Mouse (Mus musculus) CH12.LX (cell line): ENCODE data around the gene Hes5. TPM values are rescaled to one million over a fixed set of nuclear protein-coding genes. Genes with fewer than 3 reads are reported as not detected.

Experiments used
- DNase-seq: peaks from one replicate; pipeline ENCODE4 v3.0.0-alpha.2; 2013; ENCODE audit errors: extremely low read depth
- H3K27ac ChIP-seq: 2 replicates; pipeline ENCODE4 v1.5.1; 2012; ENCODE audit warnings: low read depth, mild to moderate bottlenecking, control low read depth, moderate library complexity; ENCODE audit not compliant: insufficient read depth
- H3K27me3 ChIP-seq: replicated peaks from 2 replicates; pipeline ENCODE3; 2012; ENCODE audit warnings: inconsistent platforms
- H3K36me3 ChIP-seq, 2 experiments: replicated peaks in 1 of 2; 2 replicates each; pipeline versions ENCODE3 to v1.6.1; 2012; ENCODE audit warnings: inconsistent platforms in 1 of 2, low read length in 1 of 2, mild to moderate bottlenecking in 1 of 2, mixed read lengths in 1 of 2, moderate library complexity in 1 of 2; ENCODE audit not compliant: control insufficient read depth in 1 of 2, insufficient read depth in 1 of 2
- H3K4me1 ChIP-seq, 2 experiments: 2 replicates each; pipeline ENCODE4 v1.6.1; 2012; ENCODE audit warnings: inconsistent platforms in 1 of 2, moderate library complexity in 1 of 2; ENCODE audit not compliant: insufficient read depth in 2 of 2, control insufficient read depth in 1 of 2
- H3K4me2 ChIP-seq: 2 replicates; pipeline ENCODE4 v1.6.1; 2012; ENCODE audit warnings: low read depth, mild to moderate bottlenecking, control low read depth; ENCODE audit not compliant: poor library complexity, insufficient read depth, severe bottlenecking
- H3K4me3 ChIP-seq, 3 experiments: fragments of 150-350 bp in 1 of 3; sonication (generic) in 1 of 3; replicated peaks in 1 of 3; 2 replicates each; pipeline versions ENCODE3 to v1.5.1; 2011 to 2012; ENCODE audit warnings: low read depth in 2 of 3, low read length in 2 of 3, mild to moderate bottlenecking in 2 of 3, moderate library complexity in 2 of 3, control low read depth in 1 of 3, improper control_type of control experiment in 1 of 3, inconsistent platforms in 1 of 3, mixed read lengths in 1 of 3; ENCODE audit not compliant: poor library complexity in 1 of 3
- H3K79me2 ChIP-seq: replicated peaks from 2 replicates; pipeline ENCODE4 v1.6.1; 2012; ENCODE audit warnings: mild to moderate bottlenecking, moderate library complexity; ENCODE audit not compliant: control insufficient read depth, poor library complexity, insufficient read depth, severe bottlenecking; ENCODE audit errors: extremely low read depth
- H3K9ac ChIP-seq: 2 replicates; pipeline ENCODE4 v1.6.1; 2012; ENCODE audit warnings: low read depth, mild to moderate bottlenecking, control low read depth, moderate library complexity; ENCODE audit not compliant: insufficient read depth
- H3K9me3 ChIP-seq: replicated peaks from 2 replicates; pipeline ENCODE3; 2012; ENCODE audit warnings: low read length, inconsistent platforms, mixed read lengths
- CHD1 ChIP-seq: IDR thresholded peaks from 2 replicates; pipeline ENCODE4 v1.6.1; 2012; ENCODE audit warnings: low read depth, low read length, improper control_type of control experiment, inconsistent platforms
- CTCF ChIP-seq, 2 experiments: IDR thresholded peaks in 1 of 2; conservative IDR thresholded peaks in 1 of 2; 2 replicates each; pipeline ENCODE4 v1.5.1; 2011 to 2012; ENCODE audit warnings: low read depth in 2 of 2, low read length in 2 of 2, improper control_type of control experiment in 1 of 2, inconsistent platforms in 1 of 2, mild to moderate bottlenecking in 1 of 2, moderate library complexity in 1 of 2
- ELF1 ChIP-seq: IDR thresholded peaks from 2 replicates; pipeline ENCODE4 v1.6.1; 2014; ENCODE audit warnings: low read depth, mild to moderate bottlenecking, inconsistent platforms, low read length, improper control_type of control experiment
- EP300 ChIP-seq: IDR thresholded peaks from 2 replicates; pipeline ENCODE4 v1.6.1; 2011; ENCODE audit warnings: low read length, improper control_type of control experiment
- HCFC1 ChIP-seq: IDR thresholded peaks from 2 replicates; pipeline ENCODE4 v1.6.1; 2012; ENCODE audit warnings: low read depth, mild to moderate bottlenecking, inconsistent platforms, low read length, improper control_type of control experiment
- IRF4 ChIP-seq: IDR thresholded peaks from 2 replicates; pipeline ENCODE4 v1.6.1; 2014; ENCODE audit warnings: low read depth, mild to moderate bottlenecking, inconsistent platforms, low read length, improper control_type of control experiment
- JUN ChIP-seq: IDR thresholded peaks from 2 replicates; pipeline ENCODE4 v1.6.1; 2011; ENCODE audit warnings: low read depth, mild to moderate bottlenecking, low read length, improper control_type of control experiment, moderate library complexity; ENCODE audit not compliant: insufficient read depth
- JUND ChIP-seq: conservative IDR thresholded peaks from 2 replicates; pipeline ENCODE4 v1.6.1; 2011; ENCODE audit warnings: low read depth, low read length, improper control_type of control experiment
- KAT2A ChIP-seq: IDR thresholded peaks from 2 replicates; pipeline ENCODE4 v1.6.1; 2012; ENCODE audit warnings: low read length, improper control_type of control experiment, inconsistent platforms; ENCODE audit not compliant: insufficient replicate concordance
- MAFK ChIP-seq: IDR thresholded peaks from 2 replicates; pipeline ENCODE4 v1.6.1; 2011; ENCODE audit warnings: low read length, improper control_type of control experiment; ENCODE audit not compliant: insufficient replicate concordance
- MAX ChIP-seq: IDR thresholded peaks from 2 replicates; pipeline ENCODE4 v1.6.1; 2011; ENCODE audit warnings: low read length, improper control_type of control experiment
- MAZ ChIP-seq: IDR thresholded peaks from 2 replicates; pipeline ENCODE4 v1.6.1; 2012; ENCODE audit warnings: low read depth, mild to moderate bottlenecking, inconsistent platforms, low read length, improper control_type of control experiment, moderate library complexity
- MEF2A ChIP-seq: IDR thresholded peaks from 2 replicates; pipeline ENCODE4 v1.6.1; 2014; ENCODE audit warnings: low read depth, mild to moderate bottlenecking, inconsistent platforms, low read length, improper control_type of control experiment, borderline replicate concordance
- MYC ChIP-seq: IDR thresholded peaks from 2 replicates; pipeline ENCODE4 v1.6.1; 2011; ENCODE audit warnings: low read depth, mild to moderate bottlenecking, improper control_type of control experiment, low read length
- NELFE ChIP-seq: IDR thresholded peaks from 2 replicates; pipeline ENCODE4 v1.6.1; 2011; ENCODE audit warnings: low read depth, low read length, improper control_type of control experiment
- NRF1 ChIP-seq: IDR thresholded peaks from 2 replicates; pipeline ENCODE4 v1.6.1; 2014; ENCODE audit warnings: low read depth, mild to moderate bottlenecking, inconsistent platforms, low read length, improper control_type of control experiment, moderate library complexity
- POLR2A ChIP-seq: IDR thresholded peaks from 2 replicates; pipeline ENCODE4 v1.6.1; 2011; ENCODE audit warnings: low read depth, mild to moderate bottlenecking, improper control_type of control experiment, low read length
- POLR2AphosphoS2 ChIP-seq: IDR thresholded peaks from 2 replicates; pipeline ENCODE4 v1.6.1; 2011; ENCODE audit warnings: low read depth, low read length, improper control_type of control experiment
- RAD21 ChIP-seq: IDR thresholded peaks from 2 replicates; pipeline ENCODE4 v1.6.1; 2011; ENCODE audit warnings: low read depth, mild to moderate bottlenecking, low read length, improper control_type of control experiment, moderate library complexity
- RCOR1 ChIP-seq: conservative IDR thresholded peaks from 2 replicates; pipeline ENCODE4 v1.6.1; 2012; ENCODE audit warnings: low read depth, mild to moderate bottlenecking, inconsistent platforms, low read length, improper control_type of control experiment
- SIN3A ChIP-seq: IDR thresholded peaks from 2 replicates; pipeline ENCODE4 v1.6.1; 2012; ENCODE audit warnings: low read length, improper control_type of control experiment, inconsistent platforms
- SMC3 ChIP-seq: IDR thresholded peaks from 2 replicates; pipeline ENCODE4 v1.6.1; 2011; ENCODE audit warnings: low read depth, low read length, improper control_type of control experiment
- TBP ChIP-seq: conservative IDR thresholded peaks from 2 replicates; pipeline ENCODE4 v1.6.1; 2011; ENCODE audit warnings: low read depth, low read length, improper control_type of control experiment
- TCF12 ChIP-seq: IDR thresholded peaks from 2 replicates; pipeline ENCODE4 v1.6.1; 2014; ENCODE audit warnings: low read depth, mild to moderate bottlenecking, inconsistent platforms, low read length, improper control_type of control experiment
- UBTF ChIP-seq: IDR thresholded peaks from 2 replicates; pipeline ENCODE4 v1.6.1; 2012; ENCODE audit warnings: low read depth, mild to moderate bottlenecking, inconsistent platforms, low read length, improper control_type of control experiment, moderate library complexity
- USF1 ChIP-seq: IDR thresholded peaks from 2 replicates; pipeline ENCODE4 v1.6.1; 2014; ENCODE audit warnings: low read depth, mild to moderate bottlenecking, inconsistent platforms, low read length, improper control_type of control experiment
- ZKSCAN1 ChIP-seq: IDR thresholded peaks from 2 replicates; pipeline ENCODE4 v1.6.1; 2012; ENCODE audit warnings: low read depth, inconsistent platforms, low read length, improper control_type of control experiment, borderline replicate concordance
- ZNF384 ChIP-seq: IDR thresholded peaks from 2 replicates; pipeline ENCODE4 v1.6.1; 2012; ENCODE audit warnings: low read depth, low read length, improper control_type of control experiment, inconsistent platforms
- dilution Hi-C: fragments of 300-500 bp; cut with MboI; formaldehyde crosslinking; loops from 2 replicates; pipeline ENCODE4 v1.14.3; 2020; ENCODE audit warnings: low sequenced_read_pairs; ENCODE audit not compliant: extremely low pct_unique_long_range_greater_than_20kb, extremely low pct_ligation_motif_present
- in situ Hi-C: fragments of 300-500 bp; cut with MboI; formaldehyde crosslinking; loops from 3 replicates; pipeline ENCODE4 v1.14.3; 2019; ENCODE audit warnings: low sequenced_read_pairs, low pct_ligation_motif_present, low pct_unique_long_range_greater_than_20kb, mixed read lengths
- polyA plus RNA-seq: library from polyadenylated mRNA; unstranded; fragments of >175 nt; gene quantifications from 2 replicates; pipeline ENCODE4 v1.2.1, GENCODE M21; 2012; ENCODE audit warnings: low read depth; ENCODE audit not compliant: insufficient read length
- total RNA-seq, 2 experiments: library from RNA; depleted of rRNA; stranded (reverse); fragments of 300-350 nt in 1 of 2; fragments of >200 nt in 1 of 2; gene quantifications; 2 replicates each; pipeline ENCODE4 v1.2.3; 2012 to 2014

Gene Hes5
- total and polyA plus RNA-seq, 3 experiments = 1.7 to 6.8 (median 2.1) TPM

- TF ChIP-seq HCFC1 (peak; percentile 30), RCOR1 (no peak), SIN3A (peak; percentile 72), USF1 (no peak), CHD1 (0 out of 2 replicates have a peak, but pooled peaks have one; percentile 15), MAZ (no peak), RAD21 (peak; percentile 97), TCF12 (peak; percentile 62; the same call in 1 of the 2 replicates), ZKSCAN1 (no peak), MEF2A (peak; percentile 89), UBTF (no peak), SMC3 (peak; percentile 99), POLR2AphosphoS2 (no peak), ELF1 (0 out of 2 replicates have a peak, but pooled peaks have one; percentile 39), MAFK (no peak; the same call in 1 of the 2 replicates), NELFE (peak; percentile 57; the same call in 1 of the 2 replicates)
These were observed 16.6 kb upstream of the Hes5 start (continued) for GRCm38 (mm10) chr4:154944121-154944590.

- Histone ChIP-seq H3K36me3 (no peaks in the 10 kb centered on the region), H3K27ac (no peak overlapping the region), H3K4me1 (peaks cover 28 to 44% of the 10 kb centered on the region in 2 experiments), H3K4me2 (no peak overlapping the region), H3K9ac (no peak overlapping the region), H3K4me3 (no peak overlapping the region), H3K9me3 (peaks cover 7% of the 10 kb centered on the region), H3K79me2 (no peaks in the 10 kb centered on the region), H3K27me3 (peaks cover 20% of the 10 kb centered on the region)
- dilution Hi-C loops = no loop called here
- TF ChIP-seq MYC (no peak), TBP (no peak), ZNF384 (no peak), USF1 (no peak), CHD1 (no peak), MAX (no peak), JUND (no peak), EP300 (no peak), POLR2A (no peak), KAT2A (no peak), POLR2AphosphoS2 (no peak), CTCF (conservative IDR thresholded peaks at IDR 0.05 in 1 of 2, IDR thresholded peaks at IDR 0.05 in 1 of 2; ENCODE audit: low read depth in 2 of 2, low read length in 2 of 2) (no peak), RCOR1 (no peak), NRF1 (no peak), JUN (no peak), SMC3 (no peak), IRF4 (no peak), MAZ (no peak), MEF2A (no peak)
- DNase-seq = no peak
- in situ Hi-C loops = loop anchor here (5.0 to 25.0 kb wide), 2 partner anchors 121 to 809 kb away; partner anchors contain the start of genes Pex10, Trp73 and Wrap73
These were observed 14.4 kb upstream of the Hes5 start for GRCm38 (mm10) chr4:154946319-154946718.
